Mouse (Mus musculus) MEL-GATA-1-ER (cell line): ENCODE measurements around the gene Pde4dip.

ENCODE experiments used
- DNase-seq: peaks from one replicate; pipeline ENCODE4 v3.0.0-alpha.2; 2012; ENCODE audit warnings: low read depth; ENCODE audit errors: extremely low read depth

Gene Pde4dip

GRCm38 (mm10) chr3:97900516-97901490 lies 12.3 kb upstream of the Pde4dip start, which contains the start of gene Sec22b:
Sec22b (plus strand) TSS chr3:97901190.
- peak; percentile 99 for DNase-seq

GRCm38 (mm10) chr3:97898381-97898780 lies 9.9 kb upstream of the Pde4dip start:
- no peak for DNase-seq

GRCm38 (mm10) chr3:97894695-97895094 lies 6.2 kb upstream of the Pde4dip start:
- peak; percentile 70 for DNase-seq

GRCm38 (mm10) chr3:97890205-97890604 lies 1.7 kb upstream of the Pde4dip start:
- no peak for DNase-seq

GRCm38 (mm10) chr3:97887785-97888167 lies 731 bp downstream of the Pde4dip start:
- no peak for DNase-seq

GRCm38 (mm10) chr3:97881576-97881975 lies 6.9 kb downstream of the Pde4dip start:
- DNase-seq = no peak

- DNase-seq = peak; percentile 86
These were observed 9.3 kb downstream of the Pde4dip start for GRCm38 (mm10) chr3:97879222-97879621.

- peak; percentile 44 for DNase-seq
These were observed 12.2 kb downstream of the Pde4dip start for GRCm38 (mm10) chr3:97876259-97876658.

- no peak for DNase-seq
These were observed 13.7 kb downstream of the Pde4dip start for GRCm38 (mm10) chr3:97874777-97875176.

GRCm38 (mm10) chr3:97869730-97870129 lies 18.8 kb downstream of the Pde4dip start:
- no peak for DNase-seq

GRCm38 (mm10) chr3:97868733-97869132 lies 19.8 kb downstream of the Pde4dip start:
- DNase-seq = no peak

GRCm38 (mm10) chr3:97868024-97868689 lies 20.4 kb downstream of the Pde4dip start:
- DNase-seq = no peak

GRCm38 (mm10) chr3:97867221-97868023 lies 21.1 kb downstream of the Pde4dip start:
- no peak for DNase-seq

GRCm38 (mm10) chr3:97866696-97867095 lies 21.8 kb downstream of the Pde4dip start:
- no peak for DNase-seq

- DNase-seq = no peak
These were observed 27.6 kb downstream of the Pde4dip start for GRCm38 (mm10) chr3:97860820-97861451.

GRCm38 (mm10) chr3:97859400-97859799 lies 29.1 kb downstream of the Pde4dip start:
- DNase-seq = no peak

GRCm38 (mm10) chr3:97854575-97855384 lies 33.7 kb downstream of the Pde4dip start:
- no peak for DNase-seq

- no peak for DNase-seq
These were observed 36.7 kb downstream of the Pde4dip start for GRCm38 (mm10) chr3:97851803-97852202.

- no peak for DNase-seq
These were observed 40.9 kb downstream of the Pde4dip start for GRCm38 (mm10) chr3:97847626-97848025.

GRCm38 (mm10) chr3:97846448-97846847 lies 42.1 kb downstream of the Pde4dip start:
- DNase-seq = no peak
